Mouse (Mus musculus) regulatory T cell (primary cell): ENCODE measurements around the gene Zfp518a.

Experiments used
- in situ Hi-C: fragments of 300-600 bp; cut with MboI, MseI; formaldehyde crosslinking; loops from one replicate; pipeline ENCODE4 v1.15.1; 2025; ENCODE audit warnings: high pct_unique_total_duplicates

Gene Zfp518a

DNA sequence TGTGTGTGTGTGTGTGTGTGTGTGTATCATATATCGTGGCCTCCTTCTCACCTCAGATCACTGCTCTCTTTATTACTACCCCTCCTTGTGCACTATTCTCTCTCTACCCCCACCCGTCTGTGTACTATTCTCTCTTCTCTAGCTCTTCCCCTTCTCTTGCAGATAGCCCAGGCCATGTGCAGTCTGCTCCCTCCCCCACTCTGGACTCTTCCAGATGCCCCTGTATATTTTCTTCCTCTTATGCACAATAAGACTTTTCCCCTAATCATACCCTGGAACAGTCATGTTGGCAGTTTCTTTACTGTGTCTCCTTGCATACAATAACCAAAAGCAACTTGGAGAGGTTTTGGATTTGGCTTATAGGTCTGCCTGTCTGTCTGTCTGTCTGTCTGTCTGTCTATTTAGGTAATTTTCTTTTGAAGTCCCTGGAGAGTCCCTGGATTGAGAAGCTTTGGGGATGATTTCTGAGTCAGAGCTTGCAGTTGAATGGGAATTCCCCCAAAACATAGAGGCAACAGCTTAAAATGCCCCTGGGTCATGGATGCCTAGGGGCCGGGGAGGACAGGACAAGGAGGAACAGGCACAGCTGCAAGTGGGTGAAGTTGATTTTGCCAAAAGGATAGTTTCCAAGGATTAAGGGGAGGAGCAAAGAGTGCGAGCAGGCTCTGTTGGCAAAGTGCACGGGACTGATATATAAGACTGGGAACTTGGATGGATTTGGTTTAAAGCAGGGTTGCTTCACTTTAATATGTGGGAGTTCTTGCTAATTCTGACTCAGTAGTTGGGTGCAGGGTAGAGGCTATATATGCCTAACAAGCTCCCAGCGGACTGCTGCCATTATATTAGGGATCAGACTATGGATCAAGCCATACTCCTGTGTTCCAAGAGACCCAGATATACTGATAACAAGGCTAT, 70.7 kb downstream of the Zfp518a start:
- in situ Hi-C loops, result loop anchor here (5.0 kb wide), 1 partner anchor 52 kb away; no protein-coding TSS in a partner anchor
